Mouse (Mus musculus) activated CD4-positive, CD25-positive, alpha-beta regulatory T cell, adult 4 months (primary cell): ENCODE results near the gene Upk3b. TPM values are rescaled to one million over a fixed set of nuclear protein-coding genes. Genes with fewer than 3 reads are reported as not detected.
A peak's percentile ranks its signal among the peaks of the same experiment; 100 is the strongest.

Experiments used
- ATAC-seq: one replicate; pipeline ENCODE4 v1.8.0; 2017
- polyA plus RNA-seq, 2 experiments: library from polyadenylated mRNA; unstranded; fragments of 100-300 nt; shearing (Covaris generic); gene quantifications; one replicate each; pipeline ENCODE4 v1.2.1; 2017

Upk3b gene
- polyA plus RNA-seq, 2 experiments from 2014 or later, result not detected

GRCm38 (mm10) chr5:136076284-136076683 lies 38.0 kb downstream of the Upk3b start:
- no peak for ATAC-seq

GRCm38 (mm10) chr5:136077001-136077550 lies 38.8 kb downstream of the Upk3b start:
- ATAC-seq, result no peak

GRCm38 (mm10) chr5:136078136-136078535 lies 39.8 kb downstream of the Upk3b start:
- no peak for ATAC-seq

- ATAC-seq, result no peak
Observed at GRCm38 (mm10) chr5:136082345-136082744, 44.0 kb downstream of the Upk3b start.

GRCm38 (mm10) chr5:136083669-136084107 lies 45.4 kb downstream of the Upk3b start, which contains the start of gene Rasa4:
Rasa4 (plus strand) TSS chr5:136083916.
- peak; percentile 99 for ATAC-seq

GRCm38 (mm10) chr5:136084144-136084881 lies 46.0 kb downstream of the Upk3b start:
- ATAC-seq, result peak; percentile 28

GRCm38 (mm10) chr5:136084891-136085651 lies 46.8 kb downstream of the Upk3b start:
- no peak for ATAC-seq

- ATAC-seq, result no peak
Observed at GRCm38 (mm10) chr5:136086290-136086689, 48.0 kb downstream of the Upk3b start.

GRCm38 (mm10) chr5:136088821-136089575 lies 50.7 kb downstream of the Upk3b start:
- ATAC-seq, result no peak

- ATAC-seq, result no peak
Observed at GRCm38 (mm10) chr5:136091927-136092326, 53.6 kb downstream of the Upk3b start.

GRCm38 (mm10) chr5:136094249-136095010 lies 56.1 kb downstream of the Upk3b start:
- ATAC-seq, result no peak

- no peak for ATAC-seq
Observed at GRCm38 (mm10) chr5:136095089-136095488, 56.8 kb downstream of the Upk3b start.

Other genes with a start within 250 kb of the Upk3b start
- not detected for gene Srrm3, start 231.6 kb upstream of the Upk3b start, polyA plus RNA-seq
- gene Hspb1, start 150.6 kb upstream of the Upk3b start, polyA plus RNA-seq, result not detected
- gene Ywhag, start 103.9 kb upstream of the Upk3b start, polyA plus RNA-seq, result 10 to 100 TPM; 34.1 to 56.7 TPM
- gene Ssc4d, start 64.0 kb upstream of the Upk3b start, polyA plus RNA-seq, result 1 to 10 TPM; 1.7 to 2.4 TPM
- gene Zp3, start 58.4 kb upstream of the Upk3b start, polyA plus RNA-seq, result not detected
- 10 to 100 TPM; 10.6 to 13.8 TPM for gene Dtx2, start 43.7 kb upstream of the Upk3b start, polyA plus RNA-seq
- not detected for gene Upk3bl, start 16.0 kb downstream of the Upk3b start, polyA plus RNA-seq
- 1 to 10 TPM; 1.8 to 2.2 TPM for gene Rasa4, start 45.4 kb downstream of the Upk3b start, polyA plus RNA-seq
- gene Polr2j, start 78.1 kb downstream of the Upk3b start, polyA plus RNA-seq, result 100 to 1,000 TPM; 124 to 138 TPM
- gene Lrwd1, start 97.6 kb downstream of the Upk3b start, polyA plus RNA-seq, result 10 to 100 TPM; 31.7 to 35.3 TPM
- gene Alkbh4, start 97.7 kb downstream of the Upk3b start, polyA plus RNA-seq, result 10 to 100 TPM; 49.3 to 56.2 TPM
- 10 to 100 TPM; 62.2 to 74.1 TPM for gene Orai2, start 132.2 kb downstream of the Upk3b start, polyA plus RNA-seq
- 10 to 100 TPM; 45.0 to 50.4 TPM for gene Prkrip1, start 160.5 kb downstream of the Upk3b start, polyA plus RNA-seq
- gene Sh2b2, start 208.1 kb downstream of the Upk3b start, polyA plus RNA-seq, result under 1 TPM in 1 of 2 experiments, not detected in 1; 0.45 TPM